Mouse (Mus musculus) left cerebral cortex, postnatal 14 days (tissue): ENCODE data around the gene Isca2. TPM values are rescaled to one million over a fixed set of nuclear protein-coding genes. Genes with fewer than 3 reads are reported as not detected.

ENCODE experiments used
- DNase-seq, 2 experiments: peaks; one replicate each; pipeline ENCODE4 v3.0.0; 2021 to 2022; ENCODE audit warnings: low spot score in 2 of 2, mixed read lengths in 1 of 2
- intact Hi-C: fragments of 180-260 bp; cut with DNase I; formaldehyde crosslinking; loops from one replicate; pipeline ENCODE4 v1.15.1; 2025
- long read RNA-seq, 2 experiments: library from polyadenylated mRNA; stranded (forward); transcript quantifications; one replicate each; pipeline ENCODE4 v2.0.0; 2021
- total RNA-seq, 2 experiments: library from RNA; stranded (reverse); gene quantifications; 2 replicates each; pipeline ENCODE4 v1.2.3; 2021

Gene Isca2
- 10 to 100 TPM; 55.3 to 61.8 TPM for total RNA-seq
- long read RNA-seq, experiment 1, transcript Isca2-201 (4 exons, 883 nt), result major isoform, 26 of 45 reads
- long read RNA-seq, experiment 1, transcript Isca2-203 (3 exons, 485 nt), result minor isoform, 6 of 45 reads
- long read RNA-seq, experiment 1, partial matches to known transcripts, result 2 of 45 reads
- long read RNA-seq, experiment 1, other reads (novel, unspliced or antisense), result 0 of 45 reads
- long read RNA-seq, experiment 2, transcript Isca2-209 (2 exons, 843 nt), result minor isoform, 10 of 43 reads
- long read RNA-seq, experiment 2, transcript Isca2-201 (4 exons, 883 nt), result major isoform, 11 of 43 reads
- long read RNA-seq, experiment 2, transcript Isca2-203 (3 exons, 485 nt), result minor isoform, 7 of 43 reads
- long read RNA-seq, experiment 2, partial matches to known transcripts, result 0 of 43 reads
- long read RNA-seq, experiment 2, other reads (novel, unspliced or antisense), result 2 of 43 reads

- DNase-seq, result peak; percentile 97
- intact Hi-C loops, result no loop called here
Observed at GRCm38 (mm10) chr12:84772726-84773441, at the start of gene Isca2, which contains the start of gene Npc2. Isca2 (plus strand) TSS chr12:84773251. Npc2 (minus strand) TSS chr12:84773152.

GRCm38 (mm10) chr12:84726391-84726790, 46.7 kb upstream of the Isca2 start:
- intact Hi-C loops, result no loop called here
- DNase-seq, result no peak

GRCm38 (mm10) chr12:84726986-84727385, 46.1 kb upstream of the Isca2 start:
- DNase-seq, result no peak
- intact Hi-C loops, result no loop called here

GRCm38 (mm10) chr12:84727434-84727833, 45.6 kb upstream of the Isca2 start:
- DNase-seq, result no peak
- intact Hi-C loops, result no loop called here

GRCm38 (mm10) chr12:84728421-84728820, 44.6 kb upstream of the Isca2 start:
- no peak for DNase-seq
- intact Hi-C loops, result no loop called here

GRCm38 (mm10) chr12:84733366-84733765, 39.7 kb upstream of the Isca2 start:
- intact Hi-C loops, result no loop called here
- no peak for DNase-seq

- no peak for DNase-seq
- intact Hi-C loops, result no loop called here
Observed at GRCm38 (mm10) chr12:84743496-84743895, 29.6 kb upstream of the Isca2 start.

GRCm38 (mm10) chr12:84745700-84746099, 27.4 kb upstream of the Isca2 start:
- DNase-seq, result no peak
- intact Hi-C loops, result no loop called here

- no peak for DNase-seq
- intact Hi-C loops, result no loop called here
Observed at GRCm38 (mm10) chr12:84748134-84748533, 24.9 kb upstream of the Isca2 start.

- intact Hi-C loops, result no loop called here
- no peak for DNase-seq
Observed at GRCm38 (mm10) chr12:84750661-84751060, 22.4 kb upstream of the Isca2 start.

GRCm38 (mm10) chr12:84752131-84752977, 20.7 kb upstream of the Isca2 start:
- peak; percentile 39 to 74 for DNase-seq

GRCm38 (mm10) chr12:84755008-84755695, 17.9 kb upstream of the Isca2 start:
- intact Hi-C loops, result loop anchor here (1.0 kb wide), 1 partner anchor 101 kb away; no protein-coding TSS in a partner anchor
- peak in 1 of 2 experiments; percentile 65 for DNase-seq

More at GRCm38 (mm10) chr12:84752131-84752977, 20.7 kb upstream of the Isca2 start:
- intact Hi-C loops, result no loop called here

GRCm38 (mm10) chr12:84756016-84756415, 17.0 kb upstream of the Isca2 start:
- DNase-seq, result peak; percentile 53 to 76
- intact Hi-C loops, result no loop called here

- intact Hi-C loops, result no loop called here
- no peak for DNase-seq
Observed at GRCm38 (mm10) chr12:84759063-84759462, 14.0 kb upstream of the Isca2 start.

GRCm38 (mm10) chr12:84762532-84762931, 10.5 kb upstream of the Isca2 start:
- intact Hi-C loops, result no loop called here

GRCm38 (mm10) chr12:84763577-84764218, 9.4 kb upstream of the Isca2 start:
- intact Hi-C loops, result no loop called here
- DNase-seq, result no peak

More at GRCm38 (mm10) chr12:84762532-84762931, 10.5 kb upstream of the Isca2 start:
- no peak for DNase-seq

GRCm38 (mm10) chr12:84764756-84765155, 8.3 kb upstream of the Isca2 start:
- intact Hi-C loops, result no loop called here
- DNase-seq, result peak in 1 of 2 experiments; percentile 45

GRCm38 (mm10) chr12:84765506-84765905, 7.5 kb upstream of the Isca2 start:
- DNase-seq, result no peak
- intact Hi-C loops, result no loop called here
